Mouse (Mus musculus) gastrocnemius, adult 2 months (tissue): ENCODE results near the gene Ensa. TPM values are rescaled to one million over a fixed set of nuclear protein-coding genes. Genes with fewer than 3 reads are reported as not detected.
A peak's percentile ranks its signal among the peaks of the same experiment; 100 is the strongest.

Source experiments
- DNase-seq: peaks from one replicate; pipeline ENCODE4 v3.0.0; 2022
- H3K27ac ChIP-seq: fragments of 200-600 bp; 2 replicates; pipeline ENCODE4 v1.8.1; 2022; ENCODE audit warnings: mild to moderate bottlenecking
- H3K4me3 ChIP-seq: fragments of 200-600 bp; 2 replicates; pipeline ENCODE4 v1.8.1; 2022; ENCODE audit warnings: mild to moderate bottlenecking, moderate library complexity
- CTCF ChIP-seq: fragments of 200-600 bp; IDR thresholded peaks from 2 replicates; pipeline ENCODE4 v1.8.1; 2022; ENCODE audit warnings: antibody characterized with exemption, mild to moderate bottlenecking, moderate library complexity
- intact Hi-C: fragments of 180-260 bp; cut with DNase I; formaldehyde crosslinking; loops from one replicate; pipeline ENCODE4 v1.15.1; 2025
- total RNA-seq, 2 experiments: library from RNA; stranded (reverse); gene quantifications; 2 replicates each; pipeline ENCODE4 v1.2.3; 2021

The Ensa gene
- total RNA-seq, 2 experiments from 2014 or later = 97.2 to 102 TPM

DNA sequence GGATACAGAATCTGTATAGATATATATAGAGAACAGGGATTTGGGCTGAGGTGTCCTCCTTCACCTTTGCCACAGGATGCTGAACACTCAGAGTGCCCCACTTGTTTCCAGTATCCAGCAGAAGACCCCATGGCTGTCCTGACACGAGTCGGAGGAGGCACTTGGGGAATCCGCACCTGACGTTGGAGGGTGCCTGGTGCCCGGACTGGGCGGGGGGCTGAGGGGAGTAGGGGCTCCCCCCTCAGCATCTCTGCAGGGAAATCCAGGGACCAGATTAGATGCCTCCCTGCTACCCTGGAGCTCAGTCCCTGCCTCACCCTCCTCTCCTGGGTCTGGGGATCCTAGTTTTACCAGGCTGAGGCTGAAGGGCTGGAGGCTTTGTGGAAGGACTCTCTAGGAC lies 55.9 kb downstream of the Ensa start:
- intact Hi-C loops = no loop called here
- H3K27ac ChIP-seq = peak overlapping the region; percentile 8; the same call in 1 of the 2 replicates
- no peak for TF ChIP-seq CTCF
- H3K4me3 ChIP-seq = no peak overlapping the region
- DNase-seq = no peak

DNA sequence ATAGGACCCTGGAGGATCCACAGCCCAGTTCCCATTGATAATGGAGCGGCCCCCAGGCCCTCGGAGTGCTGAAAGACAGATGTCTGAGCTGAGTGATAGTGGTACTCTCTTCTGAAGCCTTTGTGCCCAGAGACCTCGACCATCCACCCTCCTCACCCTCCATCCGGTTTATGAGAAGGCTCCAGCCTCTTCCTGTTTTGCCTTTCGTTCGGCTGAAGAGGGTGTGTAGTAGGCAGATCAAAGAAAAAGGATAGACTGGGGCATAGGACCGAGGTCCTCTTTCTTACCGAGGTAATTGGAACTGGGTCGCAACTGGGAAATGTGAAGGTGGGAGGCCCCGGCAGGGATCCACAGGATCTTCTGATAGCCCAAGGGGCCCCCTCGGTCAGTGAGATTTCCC lies 56.6 kb downstream of the Ensa start:
- Histone ChIP-seq H3K27ac (no peak overlapping the region), H3K4me3 (no peak overlapping the region)
- intact Hi-C loops = no loop called here
- DNase-seq = peak; percentile 17
- no peak for TF ChIP-seq CTCF

Other genes starting within 250 kb of the Ensa start
- gene 4930558C23Rik, start 222.2 kb upstream of the Ensa start, total RNA-seq = not detected
- gene Arnt, start 190.6 kb upstream of the Ensa start, total RNA-seq = 10 to 100 TPM; 43.2 to 48.0 TPM
- gene Ctsk, start 125.7 kb upstream of the Ensa start, total RNA-seq = 1 to 10 TPM; 3.9 to 9.0 TPM
- gene Ctss, start 98.2 kb upstream of the Ensa start, total RNA-seq = 1 to 10 TPM; 2.1 to 4.6 TPM
- not detected for gene Hormad1, start 65.3 kb upstream of the Ensa start, total RNA-seq
- 10 to 100 TPM; 10.8 to 13.5 TPM for gene Golph3l, start 36.1 kb upstream of the Ensa start, total RNA-seq
- gene Mcl1, start 33.8 kb downstream of the Ensa start, total RNA-seq = 100 to 1,000 TPM; 110 to 123 TPM
- 10 to 100 TPM; 17.2 to 32.0 TPM for gene Adamtsl4, start 62.9 kb downstream of the Ensa start, total RNA-seq
- 10 to 100 TPM; 18.0 to 23.0 TPM for gene Ecm1, start 114.6 kb downstream of the Ensa start, total RNA-seq
- 10 to 100 TPM; 23.0 to 30.8 TPM for gene Tars2, start 135.2 kb downstream of the Ensa start, total RNA-seq
- 10 to 100 TPM; 32.4 to 35.2 TPM for gene Rprd2, start 193.9 kb downstream of the Ensa start, total RNA-seq
- 10 to 100 TPM; 18.2 to 18.3 TPM for gene Prpf3, start 230.9 kb downstream of the Ensa start, total RNA-seq
- 100 to 1,000 TPM; 303 to 336 TPM for gene Mrps21, start 246.5 kb downstream of the Ensa start, total RNA-seq